Mouse (Mus musculus): Measurements from ENCODE around the gene Birc5.

GRCm38 (mm10) chr11:117871911-117872584 is 23.0 kb downstream of the Birc5 start:
- TF ChIP-seq POLR2A (IDR thresholded peaks at IDR 0.05; ENCODE audit: borderline replicate concordance, extremely low read depth, insufficient read depth, insufficient read length, poor library complexity, severe bottlenecking): no peak
- TF ChIP-seq CTCF (IDR thresholded peaks at IDR 0.05; ENCODE audit: borderline replicate concordance, extremely low read depth, insufficient read depth, insufficient read length): no peak

All from brain, embryonic 14.5 days (tissue).